Mouse (Mus musculus): Measurements from ENCODE around the gene Qk. TPM values are rescaled to one million over a fixed set of nuclear protein-coding genes. Genes with fewer than 3 reads are reported as not detected.

The Qk gene
- polyA plus RNA-seq, 1 experiment from 2014 or later, result 32.9 TPM

DNA sequence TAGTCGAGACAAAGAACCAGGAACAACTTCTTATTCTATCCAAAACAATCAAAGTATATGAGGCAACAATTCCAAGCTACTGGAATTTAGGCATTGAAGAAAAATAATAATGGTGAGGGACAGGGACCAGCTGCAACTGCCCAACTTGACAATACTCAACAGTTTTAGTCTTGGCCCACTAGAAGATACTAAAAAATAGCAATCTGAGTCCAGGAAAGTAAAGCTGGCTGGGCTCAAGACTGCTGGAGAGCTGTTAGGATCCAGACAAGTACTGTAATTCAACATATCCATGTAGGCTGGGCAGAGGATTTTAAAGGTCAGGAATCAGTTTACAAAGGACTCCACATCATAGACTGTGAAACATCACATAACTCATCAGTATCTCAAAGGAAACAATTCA, 79.6 kb downstream of the Qk start:
- 68% methylated on average over 1 of the region's 1 CpGs for WGBS
- H3K4me3 ChIP-seq, result no peak overlapping the region
- no peaks in the 10 kb centered on the region for H3K9me3 ChIP-seq
- no peak overlapping the region for H3K27ac ChIP-seq (replicated peaks)
- H3K27me3 ChIP-seq (replicated peaks), result no peaks in the 10 kb centered on the region
- H3K36me3 ChIP-seq, result peaks cover 23% of the 10 kb centered on the region
- no peak for ATAC-seq (ENCODE audit: extremely low read depth, insufficient number of reproducible peaks, low FRiP score, low TSS enrichment)
- no peak overlapping the region for H3K4me2 ChIP-seq
- no peak overlapping the region for H3K9ac ChIP-seq
- H3K4me1 ChIP-seq, result peaks cover 37% of the 10 kb centered on the region

GRCm38 (mm10) chr17:10236595-10236994, 83.1 kb downstream of the Qk start:
- Histone ChIP-seq H3K4me2 (no peak overlapping the region), H3K27me3 (replicated peaks) (no peaks in the 10 kb centered on the region), H3K4me3 (no peak overlapping the region), H3K36me3 (peaks cover 32% of the 10 kb centered on the region), H3K9ac (no peak overlapping the region), H3K27ac (replicated peaks) (no peak overlapping the region), H3K4me1 (peaks cover 25% of the 10 kb centered on the region), H3K9me3 (no peaks in the 10 kb centered on the region)
- 71% methylated on average over 2 of the region's 2 CpGs for WGBS
- ATAC-seq (ENCODE audit: extremely low read depth, insufficient number of reproducible peaks, low FRiP score, low TSS enrichment), result no peak

DNA sequence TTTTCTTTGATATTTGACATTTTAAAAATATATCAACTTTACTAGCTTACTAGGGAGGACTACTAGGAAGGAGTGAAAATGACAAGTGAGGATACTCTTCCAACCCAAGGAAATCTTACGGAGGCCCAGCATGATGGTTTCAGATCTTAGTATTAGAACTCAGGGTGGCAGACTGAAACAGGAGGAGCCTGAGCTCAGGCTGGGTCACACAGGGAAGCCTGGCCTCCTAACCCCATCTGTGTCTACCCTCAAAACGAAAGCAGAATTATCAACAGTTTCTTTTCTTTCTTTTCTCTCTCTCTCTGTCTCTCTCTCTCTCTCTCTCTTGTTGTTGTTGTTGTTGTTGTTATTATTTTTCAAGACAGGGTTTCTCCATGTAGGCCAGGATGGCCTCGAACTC, 87.2 kb downstream of the Qk start:
- Histone ChIP-seq H3K36me3 (peaks cover 20% of the 10 kb centered on the region), H3K4me3 (no peak overlapping the region), H3K27ac (replicated peaks) (no peak overlapping the region), H3K4me2 (no peak overlapping the region), H3K27me3 (replicated peaks) (no peaks in the 10 kb centered on the region), H3K4me1 (peaks cover 24% of the 10 kb centered on the region), H3K9ac (no peak overlapping the region), H3K9me3 (no peaks in the 10 kb centered on the region)
- no peak for ATAC-seq (ENCODE audit: extremely low read depth, insufficient number of reproducible peaks, low FRiP score, low TSS enrichment)
- 89% methylated on average over 3 of the region's 3 CpGs for WGBS

DNA sequence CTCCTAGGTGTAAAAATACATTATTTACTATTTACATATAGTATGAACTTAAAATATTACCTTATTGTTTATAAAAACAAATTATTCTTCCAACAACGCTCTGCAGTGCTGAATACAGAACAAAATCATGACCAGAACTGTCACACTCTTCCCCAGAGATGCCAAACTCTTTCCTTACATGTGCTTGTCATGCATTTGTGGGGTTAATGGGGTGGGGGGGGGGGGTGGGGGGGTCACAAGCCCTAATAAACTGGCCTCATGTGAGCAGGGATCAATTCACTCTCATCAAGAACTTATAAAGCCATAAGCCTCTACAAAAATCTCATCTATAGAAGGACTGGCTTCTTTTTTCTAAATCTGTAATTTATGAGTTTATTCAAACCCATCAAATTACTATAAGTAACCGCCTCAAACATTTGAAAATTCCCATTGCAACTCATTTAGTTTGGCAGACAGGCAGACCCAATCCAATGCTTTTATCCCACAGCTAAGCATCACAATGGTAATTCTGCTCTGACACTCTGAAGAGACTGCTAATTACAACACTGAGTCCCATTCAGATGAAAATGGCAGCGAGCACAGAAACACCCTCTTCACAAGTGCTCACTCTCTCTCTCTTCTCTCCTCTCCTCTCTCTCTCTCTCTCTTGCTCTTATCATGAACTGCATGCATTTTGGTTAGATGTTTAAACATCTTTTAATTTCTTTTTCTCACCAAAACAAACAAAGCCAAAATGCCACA, 91.7 kb downstream of the Qk start:
- Histone ChIP-seq H3K27me3 (replicated peaks) (no peaks in the 10 kb centered on the region), H3K36me3 (peaks cover 4% of the 10 kb centered on the region; the same call in 1 of the 2 replicates), H3K27ac (replicated peaks) (no peak overlapping the region), H3K4me2 (no peak overlapping the region), H3K4me1 (peaks cover 37% of the 10 kb centered on the region), H3K9me3 (no peaks in the 10 kb centered on the region), H3K9ac (no peak overlapping the region), H3K4me3 (no peak overlapping the region)
- no peak for ATAC-seq (ENCODE audit: extremely low read depth, insufficient number of reproducible peaks, low FRiP score, low TSS enrichment)
- 75% methylated on average over 3 of the region's 3 CpGs for WGBS

- Histone ChIP-seq H3K9ac (no peak overlapping the region), H3K36me3 (peaks cover 47% of the 10 kb centered on the region), H3K4me3 (no peak overlapping the region), H3K9me3 (no peaks in the 10 kb centered on the region), H3K27ac (replicated peaks) (no peak overlapping the region), H3K27me3 (replicated peaks) (no peaks in the 10 kb centered on the region), H3K4me1 (no peaks in the 10 kb centered on the region; the same call in 1 of the 2 replicates), H3K4me2 (no peak overlapping the region)
- WGBS, result 79% methylated on average over 5 of the region's 5 CpGs
- no peak for ATAC-seq (ENCODE audit: extremely low read depth, insufficient number of reproducible peaks, low FRiP score, low TSS enrichment)
Observed at GRCm38 (mm10) chr17:10216164-10216563, 103.5 kb downstream of the Qk start.

DNA sequence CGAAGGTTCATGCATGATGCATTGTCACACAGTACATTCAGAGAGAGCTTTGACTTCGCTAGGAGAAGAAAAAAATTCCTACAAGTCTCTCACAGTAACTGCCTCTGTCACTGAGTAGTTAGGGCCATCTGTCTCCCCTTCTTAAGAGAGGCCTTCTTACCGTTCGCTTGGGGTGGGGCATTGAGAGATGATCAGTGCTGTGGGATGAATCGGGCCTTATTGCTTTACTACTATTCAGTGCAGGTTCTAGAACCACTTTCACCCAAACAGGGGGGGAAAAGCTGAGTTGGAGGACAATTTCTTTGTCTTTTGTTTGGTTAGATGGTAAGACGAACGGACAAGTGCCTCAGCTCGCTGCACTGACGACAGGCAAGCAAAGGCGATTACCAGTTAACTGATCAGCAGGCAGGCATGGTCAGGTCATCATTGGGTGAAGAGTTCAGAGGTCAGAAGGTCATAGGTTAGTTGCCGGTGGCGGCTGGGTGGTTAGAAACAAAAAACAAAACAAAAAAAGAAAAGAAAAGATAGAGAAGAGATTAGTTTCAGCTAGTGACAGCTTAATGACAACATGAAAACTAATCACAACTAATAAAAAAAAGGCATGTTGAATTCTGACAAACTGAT, 110.4 kb downstream of the Qk start:
- Histone ChIP-seq H3K36me3 (peaks cover 56% of the 10 kb centered on the region), H3K4me2 (no peak overlapping the region), H3K27me3 (replicated peaks) (no peaks in the 10 kb centered on the region), H3K9ac (0 out of 2 replicates have a peak overlapping the region, but pooled peaks have one; percentile 14), H3K4me1 (no peaks in the 10 kb centered on the region), H3K9me3 (no peaks in the 10 kb centered on the region), H3K4me3 (no peak overlapping the region), H3K27ac (replicated peaks) (no peak overlapping the region)
- ATAC-seq (ENCODE audit: extremely low read depth, insufficient number of reproducible peaks, low FRiP score, low TSS enrichment), result no peak
- WGBS, result 63% methylated on average over 12 of the region's 12 CpGs

DNA sequence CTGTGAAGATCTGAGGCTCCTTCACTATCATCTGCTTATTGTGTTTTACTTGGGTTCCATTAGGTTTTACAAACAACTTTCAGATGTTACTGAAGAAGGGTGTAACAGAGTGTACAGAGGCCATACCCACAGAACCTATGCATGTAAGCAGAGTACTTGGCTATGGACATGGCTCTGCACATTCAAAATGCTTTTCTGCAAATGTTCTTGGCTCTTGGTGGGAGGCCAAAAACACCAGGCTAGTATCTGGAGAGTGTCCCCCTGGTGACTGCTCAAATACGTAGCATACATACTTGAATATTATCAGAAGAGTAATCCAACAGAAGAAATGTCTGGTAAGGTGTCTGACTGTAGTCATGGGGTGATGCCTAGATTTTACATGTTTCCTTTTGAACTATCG, 121.0 kb downstream of the Qk start:
- Histone ChIP-seq H3K9me3 (peaks cover 3% of the 10 kb centered on the region; the same call in 1 of the 2 replicates), H3K27ac (replicated peaks) (no peak overlapping the region), H3K4me2 (no peak overlapping the region), H3K36me3 (peaks cover 73% of the 10 kb centered on the region), H3K27me3 (replicated peaks) (no peaks in the 10 kb centered on the region), H3K9ac (no peak overlapping the region), H3K4me1 (0 out of 2 replicates have a peak, but pooled peaks cover 3% of the 10 kb centered on the region), H3K4me3 (no peak overlapping the region)
- ATAC-seq (ENCODE audit: extremely low read depth, insufficient number of reproducible peaks, low FRiP score, low TSS enrichment), result no peak
- 67% methylated on average over 2 of the region's 2 CpGs for WGBS

GRCm38 (mm10) chr17:10198231-10198630, 121.4 kb downstream of the Qk start:
- no peak for ATAC-seq (ENCODE audit: extremely low read depth, insufficient number of reproducible peaks, low FRiP score, low TSS enrichment)
- Histone ChIP-seq H3K27ac (replicated peaks) (no peak overlapping the region), H3K4me2 (no peak overlapping the region), H3K4me1 (0 out of 2 replicates have a peak, but pooled peaks cover 3% of the 10 kb centered on the region), H3K9ac (no peak overlapping the region), H3K36me3 (peaks cover 70% of the 10 kb centered on the region), H3K27me3 (replicated peaks) (no peaks in the 10 kb centered on the region), H3K4me3 (no peak overlapping the region), H3K9me3 (peaks cover 3% of the 10 kb centered on the region; the same call in 1 of the 2 replicates)
- WGBS, result 89% methylated on average over 3 of the region's 3 CpGs

GRCm38 (mm10) chr17:10195703-10196102, 124.0 kb downstream of the Qk start:
- Histone ChIP-seq H3K4me1 (0 out of 2 replicates have a peak, but pooled peaks cover 3% of the 10 kb centered on the region), H3K4me3 (no peak overlapping the region), H3K27ac (replicated peaks) (no peak overlapping the region), H3K9me3 (peaks cover 3% of the 10 kb centered on the region; the same call in 1 of the 2 replicates), H3K9ac (no peak overlapping the region), H3K4me2 (no peak overlapping the region), H3K36me3 (peaks cover 46% of the 10 kb centered on the region), H3K27me3 (replicated peaks) (no peaks in the 10 kb centered on the region)
- 90% methylated on average over 6 of the region's 6 CpGs for WGBS
- ATAC-seq (ENCODE audit: extremely low read depth, insufficient number of reproducible peaks, low FRiP score, low TSS enrichment), result no peak

- Histone ChIP-seq H3K36me3 (peaks cover 9% of the 10 kb centered on the region; the same call in 1 of the 2 replicates), H3K4me2 (no peak overlapping the region), H3K9ac (no peak overlapping the region), H3K27ac (replicated peaks) (no peak overlapping the region), H3K4me1 (no peaks in the 10 kb centered on the region), H3K4me3 (no peak overlapping the region), H3K9me3 (peaks cover 3% of the 10 kb centered on the region; the same call in 1 of the 2 replicates), H3K27me3 (replicated peaks) (no peaks in the 10 kb centered on the region)
- ATAC-seq (ENCODE audit: extremely low read depth, insufficient number of reproducible peaks, low FRiP score, low TSS enrichment), result no peak
- WGBS, result 50% methylated on average over 1 of the region's 1 CpGs
Observed at GRCm38 (mm10) chr17:10190857-10191256, 128.8 kb downstream of the Qk start.

GRCm38 (mm10) chr17:10188481-10188880, 131.2 kb downstream of the Qk start:
- no peak overlapping the region for H3K27ac ChIP-seq (replicated peaks)
- H3K27me3 ChIP-seq (replicated peaks), result no peaks in the 10 kb centered on the region
- no peak overlapping the region for H3K9ac ChIP-seq
- WGBS, result 61% methylated on average over 3 of the region's 3 CpGs
- no peak overlapping the region for H3K4me2 ChIP-seq
- no peak overlapping the region for H3K4me3 ChIP-seq
- no peaks in the 10 kb centered on the region for H3K9me3 ChIP-seq
- H3K4me1 ChIP-seq, result no peaks in the 10 kb centered on the region
- no peak for ATAC-seq (ENCODE audit: extremely low read depth, insufficient number of reproducible peaks, low FRiP score, low TSS enrichment)
- no peaks in the 10 kb centered on the region for H3K36me3 ChIP-seq
